Comparison of ENCODE assay signal across 10 mouse cellular contexts in the genomic region with DNA sequence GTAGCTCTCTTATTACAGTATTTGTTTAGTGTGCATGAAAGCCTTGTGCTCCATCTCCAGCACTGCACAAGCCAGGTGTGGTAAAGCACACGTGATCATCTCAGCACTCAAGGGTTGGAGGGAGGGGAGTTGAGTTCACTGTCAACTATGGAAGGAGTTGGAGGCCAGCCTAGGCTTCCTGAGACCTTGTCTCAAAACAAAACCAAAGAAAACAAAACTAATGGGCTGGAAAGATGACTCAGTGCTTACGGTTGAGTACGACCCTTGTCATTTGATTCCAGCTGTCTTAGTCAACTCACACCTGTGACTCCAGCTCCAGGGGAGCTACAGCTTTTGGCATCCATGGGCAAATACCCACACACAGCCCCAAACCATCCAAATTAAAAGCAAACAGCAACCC. TPM values are rescaled to one million over a fixed set of nuclear protein-coding genes. Genes with fewer than 3 reads are reported as not detected.
DNase-seq lines count a peak whose midpoint lies in the region; ATAC-seq and TF ChIP-seq lines count a peak whose summit lies in the region.
"Had no signal": no experiment of that assay in that cellular context is flagged by ENCODE, and none has a peak within 500 bp of the region (broad histone marks: within the 10 kb centered on the region; RNA-seq: fewer than 3 reads in every experiment).

No protein-coding gene starts in this region.

- peak overlapping the region; percentile 13; the same call in 1 of the 2 replicates for H3K4me3 ChIP-seq in left cerebral cortex, adult 2 months
- H3K4me3 ChIP-seq in heart, postnatal 0 days (ENCODE audit: low read depth, low read length): 0 out of 2 replicates have a peak overlapping the region, but pooled peaks have one; percentile 12
- no peak overlapping the region for H3K4me3 ChIP-seq in hindbrain, postnatal 0 days (ENCODE audit: low read length)

- H3K27me3 ChIP-seq in heart, postnatal 0 days (ENCODE audit: control insufficient read depth, insufficient read depth, low read length): peaks cover 13% of the 10 kb centered on the region; the same call in 1 of the 2 replicates
- no peaks in the 10 kb centered on the region for H3K27me3 ChIP-seq in hindbrain, postnatal 0 days (ENCODE audit: insufficient read depth, low read length)

- no peak for TF ChIP-seq CTCF in left cerebral cortex, adult 2 months (IDR thresholded peaks at IDR 0.05)
- TF ChIP-seq CTCF in heart, postnatal 0 days (IDR thresholded peaks at IDR 0.05; ENCODE audit: low read depth): no peak
- TF ChIP-seq CTCF in hindbrain, postnatal 0 days (IDR thresholded peaks at IDR 0.05; ENCODE audit: low read depth): no peak

- DNase-seq in left cerebral cortex, adult 2 months (ENCODE audit: extremely low spot score in 1 of 2, low spot score in 2 of 2): no peak
- no peak for DNase-seq in left cerebral cortex, postnatal 14 days (ENCODE audit: low spot score in 2 of 2)
- peak; percentile 62 for DNase-seq in adipocyte (ENCODE audit: low spot score)
- DNase-seq in heart, postnatal 0 days (ENCODE audit: low spot score): no peak
- peak; percentile 80 for DNase-seq in lung, postnatal 36 days
- no peak for DNase-seq in hindbrain, postnatal 0 days (ENCODE audit: low spot score)
- DNase-seq in MN1 (ENCODE audit: low spot score): no peak
- DNase-seq: cerebellum, adult 2 months; layer of hippocampus, adult 9-11 months had no signal

- 45% methylated on average over 3 of the region's 3 CpGs for WGBS in heart, postnatal 0 days
- 57% methylated on average over 3 of the region's 3 CpGs for WGBS in hindbrain, postnatal 0 days

- ATAC-seq in heart, postnatal 0 days (ENCODE audit: insufficient read depth, low read depth): no peak
- ATAC-seq in hindbrain, postnatal 0 days: no peak

- peak overlapping the region; percentile 44 for H3K27ac ChIP-seq in left cerebral cortex, adult 2 months
- H3K27ac ChIP-seq in heart, postnatal 0 days (ENCODE audit: low read depth): peak overlapping the region; percentile 80
- H3K27ac ChIP-seq in hindbrain, postnatal 0 days: no peak overlapping the region; the same call in 1 of the 2 replicates
- H3K27ac ChIP-seq: liver, embryonic 14.5 days had no signal

- intact Hi-C loops in left cerebral cortex, adult 2 months (cut with DNase I): loop anchor here (5.0 kb wide), 1 partner anchor 375 kb away; no protein-coding TSS in a partner anchor
- intact Hi-C loops in left cerebral cortex, postnatal 14 days (cut with DNase I): loop anchor here (5.0 kb wide), 1 partner anchor 50 kb away; a partner anchor contains a TSS

- H3K4me2 ChIP-seq in heart, postnatal 0 days (ENCODE audit: low read depth, low read length): peak overlapping the region; percentile 74
- H3K4me2 ChIP-seq in hindbrain, postnatal 0 days (ENCODE audit: low read depth, low read length): no peak overlapping the region

- 0 out of 2 replicates have a peak overlapping the region, but pooled peaks have one; percentile 23 for H3K9ac ChIP-seq in heart, postnatal 0 days (replicated peaks; ENCODE audit: low read depth, low read length)
- H3K9ac ChIP-seq in hindbrain, postnatal 0 days (replicated peaks; ENCODE audit: low read length): no peak overlapping the region
- H3K9ac ChIP-seq: liver, embryonic 14.5 days had no signal

- H3K9me3 ChIP-seq in heart, postnatal 0 days (replicated peaks; ENCODE audit: control insufficient read depth, low read length): no peaks in the 10 kb centered on the region
- no peaks in the 10 kb centered on the region for H3K9me3 ChIP-seq in hindbrain, postnatal 0 days (ENCODE audit: low read length)

- no peaks in the 10 kb centered on the region for H3K36me3 ChIP-seq in heart, postnatal 0 days (replicated peaks; ENCODE audit: control insufficient read depth, insufficient read depth, low read length)
- H3K36me3 ChIP-seq in hindbrain, postnatal 0 days (ENCODE audit: insufficient read depth, low read length): no peaks in the 10 kb centered on the region

- no peak for TF ChIP-seq EP300 in heart, postnatal 0 days (IDR thresholded peaks at IDR 0.05; ENCODE audit: low read depth)

- 0 out of 2 replicates have a peak, but pooled peaks cover 3% of the 10 kb centered on the region for H3K4me1 ChIP-seq in heart, postnatal 0 days (ENCODE audit: control insufficient read depth, insufficient read depth)
- no peaks in the 10 kb centered on the region for H3K4me1 ChIP-seq in hindbrain, postnatal 0 days (ENCODE audit: insufficient read depth, low read length)

RNA-seq across cellular contexts. Expression of a gene that starts 2.2 kb away (rescaled TPM):
- 10 to 100 TPM; 32.3 to 38.7 TPM for total RNA-seq in left cerebral cortex, adult 2 months (2021)
- total RNA-seq in left cerebral cortex, postnatal 14 days (2021): 10 to 100 TPM; 36.2 to 41.2 TPM
- total RNA-seq in heart, postnatal 0 days (2014; rRNA removed; ENCODE audit: low replicate concordance): 33.3 and 68.7 TPM in 2 replicates
- 46.1 and 50.8 TPM in 2 replicates for polyA plus RNA-seq in heart, postnatal 0 days (2015; fragmentation: Nextera tagmentation; extraction: Ambion mirVana)
- total RNA-seq in hindbrain, postnatal 0 days (2014; rRNA removed): 33.5 and 57.2 TPM in 2 replicates
- polyA plus RNA-seq in hindbrain, postnatal 0 days (2015; fragmentation: Nextera tagmentation; extraction: Ambion mirVana): 44.1 and 47.9 TPM in 2 replicates

RNA-seq across cellular contexts. Expression of a gene that starts 11.9 kb away (rescaled TPM):
- 100 to 1,000 TPM; 600 to 661 TPM for total RNA-seq in left cerebral cortex, adult 2 months (2021)
- 100 to 1,000 TPM; 681 to 713 TPM for total RNA-seq in left cerebral cortex, postnatal 14 days (2021)
- 127 and 305 TPM in 2 replicates for total RNA-seq in heart, postnatal 0 days (2014; rRNA removed; ENCODE audit: low replicate concordance)
- polyA plus RNA-seq in heart, postnatal 0 days (2015; fragmentation: Nextera tagmentation; extraction: Ambion mirVana): 622 and 631 TPM in 2 replicates
- total RNA-seq in hindbrain, postnatal 0 days (2014; rRNA removed): 117 and 293 TPM in 2 replicates
- polyA plus RNA-seq in hindbrain, postnatal 0 days (2015; fragmentation: Nextera tagmentation; extraction: Ambion mirVana): 609 and 617 TPM in 2 replicates

RNA-seq across cellular contexts. Expression of a gene that starts 11.9 kb away (rescaled TPM):
- 100 to 1,000 TPM; 190 to 211 TPM for total RNA-seq in left cerebral cortex, adult 2 months (2021)
- 100 to 1,000 TPM; 229 to 243 TPM for total RNA-seq in left cerebral cortex, postnatal 14 days (2021)
- 467 and 766 TPM in 2 replicates for total RNA-seq in heart, postnatal 0 days (2014; rRNA removed; ENCODE audit: low replicate concordance)
- 899 and 938 TPM in 2 replicates for polyA plus RNA-seq in heart, postnatal 0 days (2015; fragmentation: Nextera tagmentation; extraction: Ambion mirVana)
- total RNA-seq in hindbrain, postnatal 0 days (2014; rRNA removed): 289 and 356 TPM in 2 replicates
- 562 and 577 TPM in 2 replicates for polyA plus RNA-seq in hindbrain, postnatal 0 days (2015; fragmentation: Nextera tagmentation; extraction: Ambion mirVana)

RNA-seq across cellular contexts. Expression of a gene that starts 30.4 kb away (rescaled TPM):
- 10 to 100 TPM; 19.8 to 26.8 TPM for total RNA-seq in left cerebral cortex, adult 2 months (2021)
- total RNA-seq in left cerebral cortex, postnatal 14 days (2021): 10 to 100 TPM; 29.3 to 31.9 TPM
- total RNA-seq in heart, postnatal 0 days (2014; rRNA removed; ENCODE audit: low replicate concordance): 17.3 and 24.0 TPM in 2 replicates
- 37.3 and 41.6 TPM in 2 replicates for polyA plus RNA-seq in heart, postnatal 0 days (2015; fragmentation: Nextera tagmentation; extraction: Ambion mirVana)
- total RNA-seq in hindbrain, postnatal 0 days (2014; rRNA removed): 25.1 and 26.0 TPM in 2 replicates
- polyA plus RNA-seq in hindbrain, postnatal 0 days (2015; fragmentation: Nextera tagmentation; extraction: Ambion mirVana): 55.7 and 58.6 TPM in 2 replicates

RNA-seq across cellular contexts. Expression of a gene that starts 30.8 kb away (rescaled TPM):
- total RNA-seq in left cerebral cortex, adult 2 months (2021): 1 to 10 TPM; 3.4 to 4.3 TPM
- 1 to 10 TPM; 5.5 to 6.6 TPM for total RNA-seq in left cerebral cortex, postnatal 14 days (2021)
- total RNA-seq in heart, postnatal 0 days (2014; rRNA removed; ENCODE audit: low replicate concordance): 35.2 and 79.3 TPM in 2 replicates
- 59.2 and 124 TPM in 2 replicates for polyA plus RNA-seq in heart, postnatal 0 days (2015; fragmentation: Nextera tagmentation; extraction: Ambion mirVana)
- total RNA-seq in hindbrain, postnatal 0 days (2014; rRNA removed): 24.0 and 24.7 TPM in 2 replicates
- 31.9 and 37.5 TPM in 2 replicates for polyA plus RNA-seq in hindbrain, postnatal 0 days (2015; fragmentation: Nextera tagmentation; extraction: Ambion mirVana)

Comparison
In these comparisons a context has a peak if more than half of its experiments do, and no peak if none do; other contexts are left out.
1. DNase-seq: peak in adipocyte (single experiment) and lung, postnatal 36 days (single experiment); none in left cerebral cortex, adult 2 months (0 of 2), left cerebral cortex, postnatal 14 days (0 of 2), heart, postnatal 0 days (single experiment), hindbrain, postnatal 0 days (single experiment) and MN1 (single experiment).